Mouse (Mus musculus) gastrocnemius, adult 2 months (tissue): ENCODE measurements around the gene Vamp2. TPM values are rescaled to one million over a fixed set of nuclear protein-coding genes. Genes with fewer than 3 reads are reported as not detected.

ENCODE experiments used
- DNase-seq: peaks from one replicate; pipeline ENCODE4 v3.0.0; 2022
- H3K27ac ChIP-seq: fragments of 200-600 bp; 2 replicates; pipeline ENCODE4 v1.8.1; 2022; ENCODE audit warnings: mild to moderate bottlenecking
- H3K4me3 ChIP-seq: fragments of 200-600 bp; 2 replicates; pipeline ENCODE4 v1.8.1; 2022; ENCODE audit warnings: mild to moderate bottlenecking, moderate library complexity
- CTCF ChIP-seq: fragments of 200-600 bp; IDR thresholded peaks from 2 replicates; pipeline ENCODE4 v1.8.1; 2022; ENCODE audit warnings: antibody characterized with exemption, mild to moderate bottlenecking, moderate library complexity
- intact Hi-C: fragments of 180-260 bp; cut with DNase I; formaldehyde crosslinking; loops from one replicate; pipeline ENCODE4 v1.15.1; 2025
- total RNA-seq, 2 experiments: library from RNA; stranded (reverse); gene quantifications; 2 replicates each; pipeline ENCODE4 v1.2.3; 2021

The Vamp2 gene
- total RNA-seq, 2 experiments from 2014 or later: 38.0 to 42.7 TPM

DNA sequence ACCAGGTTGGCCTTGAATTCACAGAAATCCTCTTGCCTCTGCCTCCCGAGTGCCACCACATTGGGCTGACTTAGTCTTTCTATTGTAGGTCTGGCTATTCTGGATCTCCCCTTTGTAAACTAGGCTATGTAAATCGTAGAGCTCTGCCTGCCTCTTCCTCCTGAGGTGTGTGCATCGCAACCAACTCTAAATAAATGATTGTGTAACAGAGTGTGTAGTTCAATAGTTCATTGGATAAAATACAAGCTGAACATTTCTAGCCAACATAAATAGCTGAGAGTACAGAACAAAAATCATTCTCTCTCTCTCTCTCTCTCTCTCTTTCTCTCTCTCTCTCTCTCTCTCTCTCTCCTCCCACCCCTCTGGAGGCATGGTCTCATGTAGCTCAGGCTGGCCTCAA is 26.3 kb downstream of the Vamp2 start:
- no peak for DNase-seq
- intact Hi-C loops: no loop called here
- no peak for TF ChIP-seq CTCF
- no peak overlapping the region for H3K4me3 ChIP-seq
- no peak overlapping the region for H3K27ac ChIP-seq

DNA sequence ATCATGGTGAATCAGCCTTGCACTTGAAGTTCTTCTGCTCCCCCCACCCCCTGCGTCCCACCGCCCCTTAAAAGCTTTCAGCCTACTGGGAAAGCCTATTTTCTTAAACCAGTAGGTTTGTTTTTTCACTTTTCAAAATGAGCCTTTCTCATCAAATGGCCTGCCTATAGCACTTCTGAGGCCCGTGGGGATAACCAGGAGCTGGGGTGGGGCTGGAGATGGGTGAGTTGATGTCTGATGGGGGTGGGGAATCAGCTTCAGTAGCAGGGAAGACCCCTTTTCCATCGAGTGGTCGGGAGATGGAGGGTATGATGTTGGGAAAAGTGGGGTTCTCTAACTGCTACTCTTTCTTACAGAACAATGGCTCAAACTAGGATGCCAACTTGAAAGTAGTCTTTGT is 28.6 kb downstream of the Vamp2 start:
- no peak for TF ChIP-seq CTCF
- peak overlapping the region; percentile 88; the same call in 1 of the 2 replicates for H3K27ac ChIP-seq
- intact Hi-C loops: no loop called here
- no peak for DNase-seq
- no peak overlapping the region for H3K4me3 ChIP-seq

DNA sequence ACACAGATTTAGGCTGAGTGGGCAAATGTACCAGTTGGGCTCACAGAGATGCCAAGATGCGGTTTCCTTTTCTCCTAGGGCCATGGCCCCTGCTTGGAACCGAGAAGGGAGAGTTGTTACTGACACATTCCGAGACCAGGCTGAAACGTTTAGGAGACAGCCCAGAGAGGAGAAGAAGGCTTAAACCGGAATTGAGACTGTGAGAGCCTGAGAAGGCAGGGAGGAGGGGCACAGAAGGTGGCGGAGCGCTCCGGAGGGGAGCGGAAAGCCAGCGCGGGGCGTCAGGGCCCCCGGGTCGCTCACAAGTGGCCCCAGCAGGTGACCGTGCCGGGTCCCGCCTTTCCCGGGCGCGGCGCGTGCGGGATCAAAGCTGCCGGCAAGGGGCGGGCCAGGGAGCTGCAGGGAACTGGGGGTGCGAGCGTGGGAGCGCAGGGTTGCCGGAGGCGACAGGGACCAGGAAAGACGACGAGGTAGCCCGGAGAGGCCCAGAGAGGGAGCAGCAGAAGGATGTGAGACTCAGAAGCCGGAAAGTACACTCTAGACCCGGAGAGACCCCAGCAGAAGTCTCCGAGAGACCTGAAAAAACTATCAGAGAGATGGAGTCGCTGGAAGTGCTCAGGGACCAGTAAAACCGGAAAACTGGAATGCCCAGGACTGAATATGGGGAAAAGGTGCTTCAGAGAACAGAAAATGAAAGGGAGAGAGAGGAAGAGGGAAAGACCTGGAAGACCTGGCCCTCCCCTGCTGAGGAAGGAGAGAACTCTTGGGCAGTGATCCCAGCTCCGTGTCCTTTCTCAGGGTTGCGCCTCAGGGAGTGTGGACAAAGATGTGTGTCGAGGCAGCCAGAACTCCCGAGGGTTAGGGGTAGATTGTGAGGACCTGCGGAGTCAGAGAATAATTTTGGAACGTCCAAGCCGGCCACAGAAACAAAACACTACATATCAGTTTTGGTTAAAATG is 29.7 kb downstream of the Vamp2 start:
- peak; percentile 82 for DNase-seq
- no peak for TF ChIP-seq CTCF
- H3K27ac ChIP-seq: peak overlapping the region; percentile 88
- peak overlapping the region; percentile 82 for H3K4me3 ChIP-seq
- intact Hi-C loops: no loop called here

DNA sequence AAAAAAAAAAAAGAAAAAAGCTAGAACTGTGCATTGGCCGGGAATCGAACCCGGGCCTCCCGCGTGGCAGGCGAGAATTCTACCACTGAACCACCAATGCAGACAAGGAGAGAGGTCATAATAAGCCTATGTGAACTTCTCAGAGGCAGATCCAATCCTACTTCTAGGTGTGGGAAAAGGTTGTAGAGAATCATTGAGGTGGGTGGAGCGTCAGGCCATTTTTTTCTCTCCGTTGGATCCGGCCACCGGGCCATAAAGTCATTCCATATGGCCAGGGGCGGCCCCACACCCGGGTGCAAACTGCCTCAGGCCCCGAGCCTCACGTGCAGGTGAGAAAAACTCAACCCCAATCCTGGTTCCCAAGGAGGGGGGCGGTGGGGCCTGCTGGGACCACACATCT is 30.5 kb downstream of the Vamp2 start:
- intact Hi-C loops: no loop called here
- peak overlapping the region; percentile 82 for H3K4me3 ChIP-seq
- no peak for TF ChIP-seq CTCF
- DNase-seq: peak; percentile 72
- H3K27ac ChIP-seq: peak overlapping the region; percentile 88

DNA sequence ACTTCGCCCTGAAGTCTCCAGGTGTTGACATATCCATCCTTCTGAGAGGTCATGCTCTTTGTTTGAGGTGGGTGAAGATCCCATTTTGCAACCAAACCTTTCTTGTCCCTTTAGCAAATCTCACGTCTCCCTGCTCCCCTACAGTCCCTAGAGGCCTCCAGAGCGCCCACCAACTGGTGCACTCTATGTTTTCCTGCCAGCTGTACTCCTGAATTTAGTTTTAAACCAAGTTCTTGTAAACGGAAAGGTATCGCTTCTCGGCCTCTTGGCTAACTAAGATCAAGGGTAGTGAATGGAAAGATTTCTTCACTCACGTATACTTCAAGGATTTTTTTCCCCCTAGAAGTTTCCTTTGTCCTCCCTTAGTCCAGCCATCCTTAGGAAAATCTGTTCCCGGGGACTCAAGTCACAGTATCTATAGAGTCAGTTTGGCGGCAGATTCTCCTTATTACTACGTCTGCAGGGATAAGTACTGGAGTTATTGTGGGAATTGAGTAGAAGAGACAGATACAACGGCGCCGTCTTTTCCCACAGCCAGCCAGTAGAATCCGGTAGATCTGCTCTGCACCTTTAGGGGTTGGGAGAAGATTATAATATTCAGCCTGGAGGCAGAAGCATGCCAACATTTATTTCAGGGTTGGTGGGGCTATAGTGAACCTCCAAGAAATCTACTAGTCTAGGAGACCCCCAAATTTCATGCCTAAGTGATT is 31.3 kb downstream of the Vamp2 start:
- TF ChIP-seq CTCF: no peak
- Histone ChIP-seq H3K27ac (no peak overlapping the region), H3K4me3 (no peak overlapping the region)
- intact Hi-C loops: loop anchor here (5.0 kb wide), 1 partner anchor 298 kb away; no protein-coding TSS in a partner anchor
- DNase-seq: no peak

DNA sequence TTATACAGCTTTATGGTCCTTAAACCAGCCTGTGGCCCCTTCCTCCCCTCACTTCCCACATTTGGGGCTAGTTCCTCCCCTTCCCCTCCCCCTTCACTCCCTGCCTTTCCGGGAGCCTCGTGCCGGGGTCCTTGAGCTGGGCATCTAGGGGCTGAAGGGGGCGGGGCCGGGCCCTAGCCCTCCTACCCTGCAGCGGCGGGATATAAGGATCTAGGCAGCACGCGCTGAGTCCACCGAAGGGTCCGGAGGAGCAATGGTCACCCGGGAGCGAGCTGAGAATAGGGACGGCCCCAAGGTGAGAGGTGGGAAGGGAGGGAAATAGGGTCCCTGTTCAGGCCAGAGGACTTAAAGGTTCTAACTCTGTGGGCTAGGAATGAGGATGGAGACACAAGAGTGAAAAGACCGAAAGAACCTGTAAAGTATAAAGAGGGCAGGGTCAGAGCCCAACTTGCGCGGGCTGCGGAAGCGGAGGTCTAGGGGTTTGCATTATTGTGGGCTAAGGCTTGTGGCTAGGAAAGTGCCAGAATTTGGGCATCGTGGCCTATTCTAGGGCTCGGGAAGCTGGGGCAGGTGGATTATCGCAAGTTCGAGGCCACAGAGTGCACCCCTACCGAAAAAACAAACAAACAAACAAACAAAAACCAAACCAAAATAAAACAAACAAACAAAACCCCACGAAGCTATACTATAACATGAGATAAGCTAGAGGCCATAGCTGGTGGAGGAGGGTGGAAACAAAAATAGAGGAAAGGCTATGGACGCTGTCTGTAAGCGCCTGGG is 32.1 kb downstream of the Vamp2 start, which contains the start of gene Hes7:
Gene Hes7 (plus strand): TSS at position 184 of the 780 bp plus-strand sequence.
- no peak for TF ChIP-seq CTCF
- intact Hi-C loops: loop anchor here (5.0 kb wide), 1 partner anchor 297 kb away; no protein-coding TSS in a partner anchor
- peak within 1 kb of the TSS; percentile 74 for H3K4me3 ChIP-seq
- H3K27ac ChIP-seq: peak within 1 kb of the TSS; percentile 87
- peak; percentile 41 for DNase-seq

DNA sequence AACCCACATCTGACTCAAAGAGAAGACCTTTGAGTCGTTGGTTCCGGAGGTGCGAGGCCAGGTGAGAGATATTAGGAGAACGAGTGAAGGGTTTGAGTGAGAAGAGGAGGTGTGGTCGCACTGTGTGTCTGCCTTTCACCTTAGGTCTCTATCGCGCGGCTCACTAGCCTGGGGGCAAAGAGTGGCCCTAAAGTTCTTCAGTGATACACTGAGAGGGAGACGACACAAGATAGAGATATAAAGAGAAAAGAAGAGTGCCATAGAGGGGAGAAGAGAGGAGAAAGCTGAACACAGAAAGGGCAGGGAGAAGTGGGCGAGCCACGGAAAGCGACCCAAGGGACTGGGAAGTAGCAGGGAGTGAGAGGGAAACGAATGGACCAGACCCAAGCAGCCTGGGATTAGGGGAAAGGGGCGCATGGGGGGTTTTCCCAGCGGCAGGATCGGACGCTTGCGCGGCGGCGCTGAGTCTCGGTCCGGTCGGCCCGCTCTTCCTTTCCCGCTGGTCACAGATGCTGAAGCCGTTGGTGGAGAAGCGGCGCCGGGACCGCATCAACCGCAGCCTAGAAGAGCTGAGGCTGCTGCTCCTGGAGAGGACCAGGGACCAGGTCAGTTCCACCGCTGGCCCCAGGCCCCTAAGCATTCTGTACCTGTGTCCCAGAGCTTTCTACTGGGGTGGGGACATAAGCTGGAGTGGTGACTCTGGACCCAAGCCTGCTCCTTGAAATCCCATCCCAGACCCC is 32.9 kb downstream of the Vamp2 start:
- intact Hi-C loops: loop anchor here (5.0 kb wide), 1 partner anchor 296 kb away; no protein-coding TSS in a partner anchor
- peak overlapping the region; percentile 74 for H3K4me3 ChIP-seq
- peak; percentile 55 for DNase-seq
- peak overlapping the region; percentile 87 for H3K27ac ChIP-seq
- TF ChIP-seq CTCF: no peak

DNA sequence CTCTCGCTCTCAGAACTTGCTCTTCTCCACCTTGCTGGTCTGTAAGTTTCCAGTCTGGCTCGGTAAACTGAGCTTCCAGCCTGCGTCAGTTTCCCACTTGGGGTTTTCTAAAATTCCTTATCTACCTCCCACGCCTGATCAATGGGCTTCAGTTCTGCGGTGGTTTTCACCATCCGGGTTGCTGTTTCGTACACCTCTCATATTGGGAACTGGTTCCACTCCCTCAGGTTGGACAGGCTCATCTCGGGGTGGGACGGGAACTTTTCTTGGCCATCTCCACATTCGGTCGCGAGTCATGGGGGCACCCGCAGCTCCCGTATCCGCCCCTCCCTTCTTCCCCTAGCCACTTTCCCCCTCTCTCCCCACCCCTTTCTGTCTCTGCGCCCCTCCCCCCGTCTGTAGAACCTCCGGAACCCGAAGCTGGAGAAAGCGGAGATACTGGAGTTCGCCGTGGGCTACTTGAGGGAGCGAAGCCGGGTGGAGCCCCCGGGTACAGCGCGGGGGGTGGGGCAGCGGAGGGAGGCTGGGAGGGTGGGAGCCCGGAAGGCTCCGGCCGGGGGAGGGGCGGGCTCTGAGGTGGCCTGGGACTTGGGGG is 33.5 kb downstream of the Vamp2 start:
- intact Hi-C loops: loop anchor here (2.0 to 5.0 kb wide), 2 partner anchors 25 to 295 kb away; no protein-coding TSS in a partner anchor
- peak overlapping the region; percentile 87 for H3K27ac ChIP-seq
- no peak for DNase-seq
- peak overlapping the region; percentile 74 for H3K4me3 ChIP-seq
- no peak for TF ChIP-seq CTCF

DNA sequence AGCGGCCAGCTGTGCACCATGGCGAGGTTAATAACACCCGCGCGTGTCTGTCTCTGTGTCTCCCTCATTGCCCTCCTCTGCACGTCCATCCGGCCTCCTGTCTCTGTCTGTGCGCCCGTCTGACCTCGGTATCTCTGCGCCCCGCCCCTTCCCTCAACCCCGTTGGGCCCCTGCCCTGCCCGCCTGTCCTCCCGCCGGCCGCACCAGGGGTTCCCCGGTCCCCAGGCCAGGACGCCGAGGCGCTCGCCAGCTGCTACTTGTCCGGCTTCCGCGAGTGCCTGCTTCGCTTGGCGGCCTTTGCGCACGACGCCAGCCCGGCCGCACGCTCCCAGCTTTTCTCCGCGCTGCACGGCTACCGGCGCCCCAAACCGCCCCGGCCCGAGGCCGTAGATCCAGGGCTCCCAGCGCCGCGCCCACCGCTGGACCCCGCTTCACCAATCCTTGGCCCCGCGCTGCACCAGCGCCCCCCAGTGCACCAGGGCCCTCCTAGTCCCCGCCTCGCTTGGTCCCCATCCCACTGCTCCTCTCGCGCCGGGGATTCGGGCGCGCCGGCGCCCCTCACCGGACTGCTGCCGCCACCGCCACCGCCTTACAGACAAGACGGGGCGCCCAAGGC is 34.2 kb downstream of the Vamp2 start, which contains the start of gene 9130213A22Rik:
Gene 9130213A22Rik (minus strand): TSS at position 254 of the 616 bp plus-strand sequence.
- intact Hi-C loops: loop anchor here (2.0 to 5.0 kb wide), 2 partner anchors 26 to 295 kb away; no protein-coding TSS in a partner anchor
- peak; percentile 77 for TF ChIP-seq CTCF
- H3K4me3 ChIP-seq: peak within 1 kb of the TSS; percentile 74
- DNase-seq: peak; percentile 94
- H3K27ac ChIP-seq: peak within 1 kb of the TSS; percentile 87

DNA sequence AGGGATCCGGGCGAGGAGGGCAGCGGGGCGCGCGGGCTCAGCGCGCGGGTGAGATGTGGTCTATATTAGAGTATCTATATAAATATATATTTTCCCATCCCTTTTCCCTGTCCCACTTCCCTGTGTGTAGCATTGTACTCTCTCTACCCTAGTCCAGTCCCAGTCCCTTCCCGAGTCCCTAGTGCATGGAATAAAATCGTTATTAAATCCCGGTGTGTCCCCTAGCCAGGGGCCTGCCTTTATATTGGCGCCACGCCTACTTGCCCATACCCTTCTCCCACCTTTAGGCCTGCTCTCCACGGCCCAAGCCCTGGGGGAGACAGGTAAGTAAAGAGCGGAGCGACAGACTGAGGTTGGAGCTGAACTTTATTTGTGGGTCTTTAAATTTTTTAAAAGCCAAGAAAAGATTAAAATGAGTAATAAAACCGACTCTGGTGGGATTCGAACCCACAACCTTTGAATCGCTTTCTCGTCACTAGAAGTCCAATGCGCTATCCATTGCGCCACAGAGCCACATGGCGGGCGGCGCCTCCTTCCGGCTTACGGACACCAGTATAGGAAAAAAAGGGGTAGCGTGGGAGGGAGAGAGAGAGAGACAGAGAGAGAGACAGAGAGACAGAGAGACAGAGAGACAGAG is 34.9 kb downstream of the Vamp2 start:
- Histone ChIP-seq H3K27ac (peak overlapping the region; percentile 87), H3K4me3 (peak overlapping the region; percentile 74)
- peak; percentile 24; the same call in 1 of the 2 replicates for TF ChIP-seq CTCF
- intact Hi-C loops: loop anchor here (1.0 to 5.0 kb wide), 3 partner anchors 26 to 294 kb away; no protein-coding TSS in a partner anchor
- peak; percentile 89 for DNase-seq
